Mouse (Mus musculus) myocyte (in vitro differentiated cells): ENCODE data around the gene Neto2.

ENCODE experiments used
- MAX ChIP-seq: IDR thresholded peaks from one replicate; pipeline ENCODE4 v1.6.1; 2011; ENCODE audit warnings: low read depth, mild to moderate bottlenecking, control low read depth
- POLR2A ChIP-seq: IDR thresholded peaks from one replicate; pipeline ENCODE4 v1.6.1; 2011; ENCODE audit warnings: low read depth, mild to moderate bottlenecking, control low read depth, moderate library complexity; ENCODE audit not compliant: insufficient read length

- TF ChIP-seq POLR2A (no peak), MAX (no peak)
Observed at GRCm38 (mm10) chr8:85623246-85623645, 77.5 kb downstream of the Neto2 start.
